Mouse (Mus musculus): ENCODE results near the gene Barhl2. TPM values are rescaled to one million over a fixed set of nuclear protein-coding genes. Genes with fewer than 3 reads are reported as not detected.

The Barhl2 gene
- polyA plus RNA-seq, 1 experiment = not detected

- TF ChIP-seq MAX (IDR thresholded peaks at IDR 0.05) (no peak), MYOG (IDR thresholded peaks at IDR 0.05; ENCODE audit: control insufficient read depth, extremely low read depth, insufficient read length) (no peak), MYOD1 (IDR thresholded peaks at IDR 0.05; ENCODE audit: control insufficient read depth, insufficient read length, low read depth) (no peak), CEBPB (IDR thresholded peaks at IDR 0.05; ENCODE audit: low read depth) (no peak), FOSL1 (IDR thresholded peaks at IDR 0.05; ENCODE audit: insufficient read depth, low read length, poor library complexity, severe bottlenecking) (no peak), CTCF (IDR thresholded peaks at IDR 0.05; ENCODE audit: control insufficient read depth, insufficient read depth, insufficient read length) (no peak), USF1 (IDR thresholded peaks at IDR 0.05; ENCODE audit: low read depth) (no peak)
- Histone ChIP-seq H3K79me2 (ENCODE audit: control insufficient read depth, insufficient read depth) (no peaks in the 10 kb centered on the region), H3K79me3 (ENCODE audit: low read depth) (no peaks in the 10 kb centered on the region), H3K4me3 (ENCODE audit: insufficient read depth, poor library complexity, severe bottlenecking) (no peak overlapping the region), H3ac (ENCODE audit: control insufficient read depth, insufficient read length, low read depth) (no peak overlapping the region), H3K36me3 (ENCODE audit: control insufficient read depth, insufficient read depth) (no peaks in the 10 kb centered on the region), H3K27me3 (ENCODE audit: control insufficient read depth, insufficient read depth, insufficient read length) (peaks cover 7% of the 10 kb centered on the region)
Measured at GRCm38 (mm10) chr5:106438916-106439315, 19.1 kb downstream of the Barhl2 start.

GRCm38 (mm10) chr5:106426069-106426468, 31.9 kb downstream of the Barhl2 start:
- no peaks in the 10 kb centered on the region for H3K79me3 ChIP-seq (ENCODE audit: low read depth)
- no peak overlapping the region for H3K4me3 ChIP-seq (ENCODE audit: insufficient read depth, poor library complexity, severe bottlenecking)
- TF ChIP-seq FOSL1 (IDR thresholded peaks at IDR 0.05; ENCODE audit: insufficient read depth, low read length, poor library complexity, severe bottlenecking) = no peak
- TF ChIP-seq MYOD1 (IDR thresholded peaks at IDR 0.05; ENCODE audit: control insufficient read depth, insufficient read length, low read depth) = no peak
- no peak for TF ChIP-seq USF1 (IDR thresholded peaks at IDR 0.05; ENCODE audit: low read depth)
- no peak for TF ChIP-seq MYOG (IDR thresholded peaks at IDR 0.05; ENCODE audit: control insufficient read depth, extremely low read depth, insufficient read length)
- no peak for TF ChIP-seq MAX (IDR thresholded peaks at IDR 0.05)
- no peak for TF ChIP-seq CEBPB (IDR thresholded peaks at IDR 0.05; ENCODE audit: low read depth)
- TF ChIP-seq CTCF (IDR thresholded peaks at IDR 0.05; ENCODE audit: control insufficient read depth, insufficient read depth, insufficient read length) = no peak
- H3K36me3 ChIP-seq (ENCODE audit: control insufficient read depth, insufficient read depth) = no peaks in the 10 kb centered on the region
- H3K79me2 ChIP-seq (ENCODE audit: control insufficient read depth, insufficient read depth) = no peaks in the 10 kb centered on the region
- no peak overlapping the region for H3ac ChIP-seq (ENCODE audit: control insufficient read depth, insufficient read length, low read depth)
- H3K27me3 ChIP-seq (ENCODE audit: control insufficient read depth, insufficient read depth, insufficient read length) = no peaks in the 10 kb centered on the region

GRCm38 (mm10) chr5:106420871-106421270, 37.1 kb downstream of the Barhl2 start:
- Histone ChIP-seq H3K79me2 (ENCODE audit: control insufficient read depth, insufficient read depth) (no peaks in the 10 kb centered on the region), H3K4me3 (ENCODE audit: insufficient read depth, poor library complexity, severe bottlenecking) (no peak overlapping the region), H3ac (ENCODE audit: control insufficient read depth, insufficient read length, low read depth) (no peak overlapping the region), H3K79me3 (ENCODE audit: low read depth) (no peaks in the 10 kb centered on the region), H3K36me3 (ENCODE audit: control insufficient read depth, insufficient read depth) (no peaks in the 10 kb centered on the region), H3K27me3 (ENCODE audit: control insufficient read depth, insufficient read depth, insufficient read length) (no peaks in the 10 kb centered on the region)
- no peak for TF ChIP-seq CTCF (IDR thresholded peaks at IDR 0.05; ENCODE audit: control insufficient read depth, insufficient read depth, insufficient read length)
- no peak for TF ChIP-seq CEBPB (IDR thresholded peaks at IDR 0.05; ENCODE audit: low read depth)
- no peak for TF ChIP-seq MAX (IDR thresholded peaks at IDR 0.05)
- no peak for TF ChIP-seq USF1 (IDR thresholded peaks at IDR 0.05; ENCODE audit: low read depth)
- TF ChIP-seq MYOD1 (IDR thresholded peaks at IDR 0.05; ENCODE audit: control insufficient read depth, insufficient read length, low read depth) = no peak
- TF ChIP-seq MYOG (IDR thresholded peaks at IDR 0.05; ENCODE audit: control insufficient read depth, extremely low read depth, insufficient read length) = no peak
- TF ChIP-seq FOSL1 (IDR thresholded peaks at IDR 0.05; ENCODE audit: insufficient read depth, low read length, poor library complexity, severe bottlenecking) = no peak

GRCm38 (mm10) chr5:106420370-106420769, 37.6 kb downstream of the Barhl2 start:
- TF ChIP-seq CEBPB (IDR thresholded peaks at IDR 0.05; ENCODE audit: low read depth) (no peak), MAX (IDR thresholded peaks at IDR 0.05) (no peak), FOSL1 (IDR thresholded peaks at IDR 0.05; ENCODE audit: insufficient read depth, low read length, poor library complexity, severe bottlenecking) (no peak), MYOG (IDR thresholded peaks at IDR 0.05; ENCODE audit: control insufficient read depth, extremely low read depth, insufficient read length) (no peak), MYOD1 (IDR thresholded peaks at IDR 0.05; ENCODE audit: control insufficient read depth, insufficient read length, low read depth) (no peak), USF1 (IDR thresholded peaks at IDR 0.05; ENCODE audit: low read depth) (no peak), CTCF (IDR thresholded peaks at IDR 0.05; ENCODE audit: control insufficient read depth, insufficient read depth, insufficient read length) (no peak)
- Histone ChIP-seq H3ac (ENCODE audit: control insufficient read depth, insufficient read length, low read depth) (no peak overlapping the region), H3K79me3 (ENCODE audit: low read depth) (no peaks in the 10 kb centered on the region), H3K36me3 (ENCODE audit: control insufficient read depth, insufficient read depth) (no peaks in the 10 kb centered on the region), H3K79me2 (ENCODE audit: control insufficient read depth, insufficient read depth) (no peaks in the 10 kb centered on the region), H3K27me3 (ENCODE audit: control insufficient read depth, insufficient read depth, insufficient read length) (no peaks in the 10 kb centered on the region), H3K4me3 (ENCODE audit: insufficient read depth, poor library complexity, severe bottlenecking) (no peak overlapping the region)

GRCm38 (mm10) chr5:106417210-106417609, 40.8 kb downstream of the Barhl2 start:
- Histone ChIP-seq H3K79me2 (ENCODE audit: control insufficient read depth, insufficient read depth) (no peaks in the 10 kb centered on the region), H3K4me3 (ENCODE audit: insufficient read depth, poor library complexity, severe bottlenecking) (no peak overlapping the region), H3K27me3 (ENCODE audit: control insufficient read depth, insufficient read depth, insufficient read length) (no peaks in the 10 kb centered on the region), H3K79me3 (ENCODE audit: low read depth) (no peaks in the 10 kb centered on the region), H3K36me3 (ENCODE audit: control insufficient read depth, insufficient read depth) (no peaks in the 10 kb centered on the region), H3ac (ENCODE audit: control insufficient read depth, insufficient read length, low read depth) (no peak overlapping the region)
- TF ChIP-seq MYOG (IDR thresholded peaks at IDR 0.05; ENCODE audit: control insufficient read depth, extremely low read depth, insufficient read length) (no peak), MYOD1 (IDR thresholded peaks at IDR 0.05; ENCODE audit: control insufficient read depth, insufficient read length, low read depth) (no peak)

GRCm38 (mm10) chr5:106416550-106416949, 41.4 kb downstream of the Barhl2 start:
- TF ChIP-seq MAX (IDR thresholded peaks at IDR 0.05) (no peak), USF1 (IDR thresholded peaks at IDR 0.05; ENCODE audit: low read depth) (no peak), MYOD1 (IDR thresholded peaks at IDR 0.05; ENCODE audit: control insufficient read depth, insufficient read length, low read depth) (no peak), MYOG (IDR thresholded peaks at IDR 0.05; ENCODE audit: control insufficient read depth, extremely low read depth, insufficient read length) (no peak), CTCF (IDR thresholded peaks at IDR 0.05; ENCODE audit: control insufficient read depth, insufficient read depth, insufficient read length) (no peak), FOSL1 (IDR thresholded peaks at IDR 0.05; ENCODE audit: insufficient read depth, low read length, poor library complexity, severe bottlenecking) (no peak), CEBPB (IDR thresholded peaks at IDR 0.05; ENCODE audit: low read depth) (no peak)
- Histone ChIP-seq H3K79me2 (ENCODE audit: control insufficient read depth, insufficient read depth) (no peaks in the 10 kb centered on the region), H3K4me3 (ENCODE audit: insufficient read depth, poor library complexity, severe bottlenecking) (no peak overlapping the region), H3K27me3 (ENCODE audit: control insufficient read depth, insufficient read depth, insufficient read length) (no peaks in the 10 kb centered on the region), H3K79me3 (ENCODE audit: low read depth) (no peaks in the 10 kb centered on the region), H3K36me3 (ENCODE audit: control insufficient read depth, insufficient read depth) (no peaks in the 10 kb centered on the region), H3ac (ENCODE audit: control insufficient read depth, insufficient read length, low read depth) (no peak overlapping the region)

All from C2C12 (cell line).